Mouse (Mus musculus): Measurements from ENCODE around the gene Gm20696.

Gene Gm20696

GRCm38 (mm10) chr6:99359036-99359698 lies 307.4 kb downstream of the Gm20696 start:
- DNase-seq (ENCODE audit: low spot score) = no peak

GRCm38 (mm10) chr6:99357931-99358330 lies 308.7 kb downstream of the Gm20696 start:
- DNase-seq (ENCODE audit: low spot score) = no peak

DNA sequence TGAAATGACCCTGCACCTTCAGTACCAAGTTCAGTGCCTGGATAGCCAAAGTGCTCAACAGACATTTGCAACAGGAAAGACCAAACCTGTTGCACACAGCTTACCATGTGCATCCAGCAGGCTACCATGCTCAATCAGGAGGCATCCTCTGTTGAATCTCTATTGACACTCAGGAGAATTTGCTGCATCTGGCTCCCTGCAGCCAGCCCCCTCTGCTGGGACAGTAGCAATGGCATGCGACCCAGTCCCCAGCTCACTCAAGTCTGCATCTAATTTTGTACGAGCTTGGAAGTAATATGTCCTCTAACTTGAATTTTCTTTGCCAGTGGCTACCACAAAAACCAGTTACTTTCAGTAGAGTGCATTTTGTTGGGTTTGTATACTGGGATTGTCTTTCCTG lies 312.3 kb downstream of the Gm20696 start:
- DNase-seq (ENCODE audit: low spot score) = no peak

- no peak for DNase-seq (ENCODE audit: low spot score)
These were observed 313.2 kb downstream of the Gm20696 start for GRCm38 (mm10) chr6:99353441-99353840.

DNA sequence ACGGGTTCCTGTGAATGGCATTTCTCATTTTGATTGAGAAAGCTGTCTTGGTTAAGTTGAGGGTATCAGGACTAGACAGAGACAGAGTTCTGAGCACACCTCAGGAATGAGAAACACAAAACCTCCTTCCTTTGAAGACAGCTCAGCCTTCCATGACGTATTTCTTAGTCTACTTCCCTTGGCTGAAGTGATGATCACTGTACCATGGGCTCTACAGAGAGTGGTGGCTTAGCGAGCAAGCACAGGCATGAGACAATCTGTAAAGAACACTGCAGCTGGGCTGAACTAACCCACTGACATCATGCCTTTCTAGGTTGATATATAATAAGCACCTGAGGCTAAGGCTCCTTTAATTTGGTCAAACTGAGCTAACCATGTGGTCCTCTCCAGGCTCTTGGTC lies 316.0 kb downstream of the Gm20696 start:
- no peak for DNase-seq (ENCODE audit: low spot score)

GRCm38 (mm10) chr6:99350156-99350555 lies 316.4 kb downstream of the Gm20696 start:
- no peak for DNase-seq (ENCODE audit: low spot score)

DNA sequence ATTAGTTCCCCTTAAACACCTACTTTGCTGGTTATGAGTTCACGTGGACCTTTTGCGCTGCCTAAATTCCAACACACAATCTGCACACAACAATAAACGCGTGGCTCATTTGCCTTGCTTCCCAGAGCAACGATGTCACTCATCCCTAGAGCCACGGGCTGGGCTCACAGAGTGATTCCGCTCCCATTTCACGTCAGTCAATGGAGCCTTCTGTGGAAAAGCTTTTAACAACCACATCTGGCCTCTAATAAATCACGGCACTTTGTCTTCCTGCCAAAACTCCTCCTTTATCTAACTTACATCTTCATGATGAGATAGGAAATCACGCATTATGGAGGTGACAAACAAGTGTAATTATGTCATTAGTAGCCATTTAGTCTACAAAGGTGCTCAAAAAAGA lies 318.8 kb downstream of the Gm20696 start:
- no peak for DNase-seq (ENCODE audit: low spot score)

DNA sequence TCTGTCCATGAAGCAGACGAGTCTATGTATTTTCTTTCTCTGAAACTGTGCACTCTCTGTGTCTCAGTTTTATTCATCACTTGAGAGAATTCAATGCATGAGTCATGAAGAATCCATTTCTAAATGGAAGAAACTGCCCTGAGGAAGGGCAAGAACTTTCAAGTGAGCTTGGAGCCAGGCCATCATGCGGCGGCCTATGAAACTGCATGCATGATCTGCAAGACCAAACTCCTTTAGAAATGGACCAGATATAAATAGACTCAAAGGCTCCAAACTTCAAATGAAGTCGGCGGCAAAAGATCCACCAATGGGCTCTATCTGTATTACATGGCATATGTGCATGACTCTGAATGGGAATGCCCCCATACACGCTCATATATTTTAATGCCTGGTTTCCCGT lies 321.6 kb downstream of the Gm20696 start:
- no peak for DNase-seq (ENCODE audit: low spot score)

DNA sequence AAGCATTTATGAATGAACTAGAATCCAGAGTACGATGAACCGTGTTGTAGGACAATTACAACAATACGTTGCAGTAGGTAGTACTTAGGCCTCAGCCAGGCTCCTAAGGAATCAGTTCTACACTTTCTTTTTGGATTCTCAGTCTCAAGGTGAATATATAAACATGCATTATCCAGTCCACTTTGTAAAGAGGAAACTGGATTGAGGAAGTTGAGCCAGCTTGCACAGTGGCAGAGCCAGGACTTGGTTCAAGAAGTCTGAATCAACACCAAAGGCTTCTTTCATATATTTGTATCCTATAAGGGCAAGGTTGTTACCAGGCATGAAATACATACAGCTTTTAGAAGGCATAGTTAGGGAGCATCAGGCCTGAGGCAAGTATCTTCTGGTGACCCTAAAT lies 322.2 kb downstream of the Gm20696 start:
- DNase-seq (ENCODE audit: low spot score) = no peak

DNA sequence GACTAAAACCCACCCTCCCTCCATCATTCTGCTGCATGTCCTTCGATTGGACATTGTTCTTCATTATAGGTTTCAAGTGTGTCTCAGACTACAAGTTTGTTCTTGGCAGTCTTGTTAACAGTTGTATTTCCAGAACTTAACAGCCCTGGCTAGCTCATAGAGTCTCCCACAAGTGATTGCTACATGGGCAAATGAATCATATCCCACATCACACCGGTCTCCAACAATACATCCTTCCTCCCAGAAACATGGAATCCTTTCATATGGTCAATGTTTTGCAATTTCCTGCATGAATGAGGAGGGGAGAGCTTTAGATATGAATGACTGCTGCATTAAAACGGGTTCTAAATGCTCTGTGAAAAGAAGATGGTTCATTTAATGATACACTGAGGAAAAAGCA lies 322.8 kb downstream of the Gm20696 start:
- no peak for DNase-seq (ENCODE audit: low spot score)

- no peak for DNase-seq (ENCODE audit: low spot score)
These were observed 324.2 kb downstream of the Gm20696 start for GRCm38 (mm10) chr6:99342416-99342815.

GRCm38 (mm10) chr6:99340902-99341301 lies 325.7 kb downstream of the Gm20696 start:
- DNase-seq (ENCODE audit: low spot score) = no peak

GRCm38 (mm10) chr6:99339986-99340721 lies 326.4 kb downstream of the Gm20696 start:
- DNase-seq (ENCODE audit: low spot score) = no peak

- DNase-seq (ENCODE audit: low spot score) = no peak
These were observed 327.3 kb downstream of the Gm20696 start for GRCm38 (mm10) chr6:99339343-99339620.

- no peak for DNase-seq (ENCODE audit: low spot score)
These were observed 327.8 kb downstream of the Gm20696 start for GRCm38 (mm10) chr6:99338593-99339342.

DNA sequence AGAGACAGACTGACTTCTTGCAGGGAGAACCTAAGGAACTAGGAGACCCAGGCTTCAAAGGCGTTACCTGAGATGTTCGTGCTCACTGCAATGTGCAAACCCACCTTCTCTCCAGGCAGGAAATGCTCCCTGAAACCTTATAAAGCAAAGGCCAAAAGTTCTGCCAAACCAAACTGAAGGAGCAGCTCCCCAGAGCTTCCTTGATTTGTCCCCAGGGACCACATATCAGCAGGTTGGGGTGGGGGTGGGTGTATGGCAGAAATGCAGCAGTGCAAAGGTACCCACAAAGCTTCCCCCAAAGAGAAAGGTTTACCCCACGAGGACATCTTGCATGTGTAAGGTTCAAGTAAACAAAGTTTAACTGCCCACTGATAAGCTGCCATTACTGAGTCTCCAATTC lies 328.4 kb downstream of the Gm20696 start:
- DNase-seq (ENCODE audit: low spot score) = no peak

DNA sequence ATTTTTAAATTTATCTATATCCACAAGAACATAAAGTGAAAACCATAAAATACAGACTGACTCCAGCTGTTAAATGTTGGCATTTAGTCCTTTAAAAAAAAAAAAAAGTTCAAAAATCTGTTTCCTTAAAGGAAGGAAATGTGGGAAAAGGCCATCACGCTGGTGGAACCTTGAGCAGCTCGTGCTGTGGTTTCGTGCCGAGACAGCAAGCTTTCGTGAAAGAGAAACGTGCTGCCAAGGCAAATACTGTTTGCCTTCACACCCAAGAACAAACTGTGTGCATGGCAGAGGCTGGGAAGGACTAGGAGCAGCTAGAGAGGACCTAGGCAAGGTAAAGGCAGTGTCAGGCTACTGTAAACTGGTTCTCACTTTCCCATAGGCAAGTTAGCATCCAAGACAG lies 329.0 kb downstream of the Gm20696 start:
- DNase-seq (ENCODE audit: low spot score) = no peak

DNA sequence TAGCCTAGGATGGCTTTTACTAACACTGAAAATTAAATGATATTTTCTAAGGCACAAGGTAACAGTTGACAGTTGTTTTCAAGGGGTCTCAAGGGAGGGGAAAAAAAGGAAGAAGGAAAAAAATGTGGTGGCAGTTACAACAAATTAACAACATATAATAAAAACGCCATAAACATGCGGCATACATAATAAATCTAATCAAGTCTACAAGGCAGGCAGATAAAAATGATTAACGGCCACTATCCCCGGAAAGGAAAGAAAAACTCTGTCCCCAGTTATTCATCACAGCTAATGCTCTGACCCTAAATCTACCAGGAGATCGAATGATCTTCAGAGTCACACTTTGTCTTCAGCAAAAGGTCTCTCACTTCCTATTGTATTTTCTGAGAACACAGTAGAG lies 330.4 kb downstream of the Gm20696 start:
- no peak for DNase-seq (ENCODE audit: low spot score)

DNA sequence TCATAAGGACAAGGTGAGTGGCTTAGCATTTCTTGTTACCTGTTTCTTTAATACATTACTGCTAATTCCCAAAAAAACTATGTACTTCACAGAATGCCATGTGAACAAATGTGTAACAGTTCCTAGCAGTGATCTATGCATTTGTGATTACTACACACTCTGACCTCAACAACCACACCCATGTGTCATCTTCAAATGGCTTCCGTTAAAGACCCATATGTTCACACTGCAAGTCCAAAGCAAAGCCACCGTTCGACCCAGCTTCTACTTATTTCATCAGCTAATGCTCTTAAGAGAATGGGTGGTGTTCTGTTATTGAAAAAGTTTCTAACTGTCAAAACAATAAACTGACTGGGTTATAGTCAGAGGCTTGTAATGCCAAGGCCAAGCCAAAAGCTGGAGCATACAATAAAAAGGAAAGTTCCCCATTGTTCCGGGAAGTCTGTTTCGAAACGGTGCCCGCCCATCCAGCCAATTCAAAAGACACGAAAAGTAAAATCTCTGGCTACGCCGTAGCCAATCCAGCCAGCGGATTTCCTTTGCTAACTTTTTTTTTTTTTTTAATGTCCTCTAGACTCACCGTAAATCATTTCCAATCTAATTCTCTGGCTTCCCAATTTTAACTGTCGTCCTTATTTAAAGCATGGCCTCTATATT lies 331.3 kb downstream of the Gm20696 start:
- DNase-seq (ENCODE audit: low spot score) = no peak

- no peak for DNase-seq (ENCODE audit: low spot score)
These were observed 332.3 kb downstream of the Gm20696 start for GRCm38 (mm10) chr6:99334255-99334654.

- no peak for DNase-seq (ENCODE audit: low spot score)
These were observed 333.5 kb downstream of the Gm20696 start for GRCm38 (mm10) chr6:99333127-99333526.

- no peak for DNase-seq (ENCODE audit: low spot score)
These were observed 336.4 kb downstream of the Gm20696 start for GRCm38 (mm10) chr6:99330169-99330568.

DNA sequence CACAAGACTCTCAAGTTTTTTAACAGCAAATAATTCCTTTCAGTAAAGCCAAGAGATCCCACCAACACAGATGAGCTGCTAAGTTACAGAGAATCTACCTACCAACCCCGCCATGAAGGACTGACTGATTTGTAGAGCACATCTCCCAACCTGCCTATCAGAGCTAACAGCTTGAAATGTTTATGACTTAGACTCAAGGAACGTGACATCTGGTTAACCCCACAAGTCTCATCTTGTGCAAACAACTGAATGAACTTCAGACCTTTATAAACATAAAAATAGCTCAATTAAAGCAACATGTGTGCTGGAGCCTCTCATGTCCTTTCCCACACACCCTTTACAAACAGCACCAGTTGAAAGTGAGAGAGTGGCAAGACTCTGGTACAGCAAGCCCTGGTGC lies 338.0 kb downstream of the Gm20696 start:
- no peak for DNase-seq (ENCODE audit: low spot score)

Measured in spleen, adult 12 weeks (tissue).